Mouse (Mus musculus): ENCODE data around the gene Chil1.
A peak's percentile ranks its signal among the peaks of the same experiment; 100 is the strongest.

Chil1 gene

GRCm38 (mm10) chr1:134173081-134173480 is 8.9 kb upstream of the Chil1 start:
- DNase-seq = no peak

GRCm38 (mm10) chr1:134177976-134178375 is 4.0 kb upstream of the Chil1 start:
- DNase-seq = no peak

GRCm38 (mm10) chr1:134184089-134184488 is 2.1 kb downstream of the Chil1 start:
- DNase-seq = no peak

GRCm38 (mm10) chr1:134188217-134188616 is 6.2 kb downstream of the Chil1 start:
- no peak for DNase-seq

GRCm38 (mm10) chr1:134188989-134189729 is 7.2 kb downstream of the Chil1 start:
- DNase-seq = peak; percentile 62

- DNase-seq = no peak
Measured at GRCm38 (mm10) chr1:134191192-134191591, 9.2 kb downstream of the Chil1 start.

GRCm38 (mm10) chr1:134192024-134192423 is 10.0 kb downstream of the Chil1 start:
- DNase-seq = no peak

- peak; percentile 28 for DNase-seq
Measured at GRCm38 (mm10) chr1:134193126-134193525, 11.2 kb downstream of the Chil1 start, which contains the start of gene Mybph. Gene Mybph, plus strand, starts transcription at chr1:134193448.

- peak; percentile 53 for DNase-seq
Measured at GRCm38 (mm10) chr1:134193674-134194197, 11.8 kb downstream of the Chil1 start.

- DNase-seq = peak; percentile 52
Measured at GRCm38 (mm10) chr1:134194298-134195022, 12.5 kb downstream of the Chil1 start.

GRCm38 (mm10) chr1:134195117-134195516 is 13.1 kb downstream of the Chil1 start:
- peak; percentile 28 for DNase-seq

GRCm38 (mm10) chr1:134195571-134195970 is 13.6 kb downstream of the Chil1 start:
- DNase-seq = no peak

- DNase-seq = peak; percentile 84
Measured at GRCm38 (mm10) chr1:134195979-134196378, 14.0 kb downstream of the Chil1 start.

- peak; percentile 82 for DNase-seq
Measured at GRCm38 (mm10) chr1:134196386-134196785, 14.4 kb downstream of the Chil1 start.

- DNase-seq = no peak
Measured at GRCm38 (mm10) chr1:134197325-134197982, 15.5 kb downstream of the Chil1 start.

GRCm38 (mm10) chr1:134198197-134198995 is 16.4 kb downstream of the Chil1 start:
- DNase-seq = no peak

GRCm38 (mm10) chr1:134200481-134200880 is 18.5 kb downstream of the Chil1 start:
- no peak for DNase-seq

GRCm38 (mm10) chr1:134200998-134201686 is 19.2 kb downstream of the Chil1 start:
- no peak for DNase-seq

- DNase-seq = peak; percentile 68
Measured at GRCm38 (mm10) chr1:134201751-134202420, 19.9 kb downstream of the Chil1 start.

GRCm38 (mm10) chr1:134204230-134204629 is 22.3 kb downstream of the Chil1 start:
- no peak for DNase-seq

Measured in cerebellum, adult 9-10 months (tissue).